Mouse (Mus musculus) inflammation-experienced regulatory T-cells (primary cell): ENCODE data around the gene Ttc26. TPM values are rescaled to one million over a fixed set of nuclear protein-coding genes. Genes with fewer than 3 reads are reported as not detected.

Experiments
- polyA plus RNA-seq, 2 experiments: library from polyadenylated mRNA; unstranded; fragments of 100-300 nt; shearing (Covaris generic); gene quantifications; one replicate each; pipeline ENCODE4 v1.2.1; 2017

Gene Ttc26
- polyA plus RNA-seq, result 1 to 10 TPM in 1 of 2 experiments, under 1 TPM in 1; 0.47 to 5.5 TPM

GRCm38 (mm10) chr6:38381129-38381771 lies at the start of gene Ttc26:
Ttc26 (plus strand) TSS chr6:38381469.

GRCm38 (mm10) chr6:38353811-38354722 lies 27.2 kb upstream of the Ttc26 start, which contains the start of gene Zc3hav1:
Zc3hav1 (minus strand) TSS chr6:38354603.

GRCm38 (mm10) chr6:38433261-38434033 lies 52.2 kb downstream of the Ttc26 start, which contains the start of gene Ubn2:
Ubn2 (plus strand) TSS chr6:38433950.

Other genes starting within 250 kb of the Ttc26 start
- under 1 TPM; 0.25 to 0.78 TPM for gene D630045J12Rik, start 127.5 kb upstream of the Ttc26 start, polyA plus RNA-seq
- 1 to 10 TPM in 1 of 2 experiments, under 1 TPM in 1; 0.42 to 3.8 TPM for gene Zc3hav1l, start 82.2 kb upstream of the Ttc26 start, polyA plus RNA-seq
- 10 to 100 TPM; 94.3 to 95.8 TPM for gene Zc3hav1, start 26.9 kb upstream of the Ttc26 start, polyA plus RNA-seq
- 10 to 100 TPM; 26.6 to 30.4 TPM for gene Ubn2, start 52.5 kb downstream of the Ttc26 start, polyA plus RNA-seq
- 10 to 100 TPM; 43.4 to 53.3 TPM for gene Fmc1, start 152.0 kb downstream of the Ttc26 start, polyA plus RNA-seq
- gene Luc7l2, start 169.9 kb downstream of the Ttc26 start, polyA plus RNA-seq, result 10 to 100 TPM; 34.1 to 50.1 TPM